Mouse (Mus musculus) thymus, adult 2 months (tissue): ENCODE measurements around the gene Bub1. TPM values are rescaled to one million over a fixed set of nuclear protein-coding genes. Genes with fewer than 3 reads are reported as not detected.
A peak's percentile ranks its signal among the peaks of the same experiment; 100 is the strongest.

ENCODE experiments used
- DNase-seq: peaks from one replicate; pipeline ENCODE4 v3.0.0; 2021
- H3K27ac ChIP-seq: fragments of 200-500 bp; 2 replicates; pipeline ENCODE4 v1.5.1; 2012; ENCODE audit warnings: low read length, control low read depth; ENCODE audit not compliant: control insufficient read depth, insufficient read depth
- H3K27me3 ChIP-seq: fragments of 200-500 bp; 2 replicates; pipeline ENCODE4 v1.6.1; 2012; ENCODE audit warnings: mild to moderate bottlenecking, low read length, moderate library complexity, mixed read lengths; ENCODE audit not compliant: control insufficient read depth, insufficient read depth
- H3K36me3 ChIP-seq: fragments of 200-500 bp; 2 replicates; pipeline ENCODE4 v1.6.1; 2012; ENCODE audit warnings: mild to moderate bottlenecking, low read length, moderate library complexity; ENCODE audit not compliant: control insufficient read depth, insufficient read depth
- H3K4me1 ChIP-seq: fragments of 200-500 bp; replicated peaks from 2 replicates; pipeline ENCODE4 v1.6.1; 2012; ENCODE audit warnings: low read length; ENCODE audit not compliant: control insufficient read depth, insufficient read depth
- H3K4me3 ChIP-seq: fragments of 200-500 bp; 2 replicates; pipeline ENCODE4 v1.5.1; 2012; ENCODE audit warnings: mild to moderate bottlenecking, low read length, control low read depth, moderate library complexity; ENCODE audit not compliant: control insufficient read depth, insufficient read depth
- CTCF ChIP-seq: fragments of 200-500 bp; IDR thresholded peaks from 2 replicates; pipeline ENCODE4 v1.5.1; 2012; ENCODE audit warnings: mild to moderate bottlenecking, control low read depth, low read length, moderate library complexity, borderline replicate concordance; ENCODE audit not compliant: control insufficient read depth, poor library complexity, insufficient read depth; ENCODE audit errors: extremely low read depth
- POLR2A ChIP-seq: fragments of 200-500 bp; IDR thresholded peaks from 2 replicates; pipeline ENCODE4 v1.6.1; 2012; ENCODE audit warnings: mild to moderate bottlenecking, low read length, control low read depth, moderate library complexity; ENCODE audit not compliant: control insufficient read depth, poor library complexity, insufficient read depth; ENCODE audit errors: extremely low read depth
- WGBS: fragments of 180-500 bp; shearing (Covaris S2); methylation state at CpG from one replicate; pipeline ENCODE4 v1.1.7; 2018; 5-methylcytosine and 5-hydroxymethylcytosine counted together
- polyA plus RNA-seq: library from polyadenylated mRNA; depleted of rRNA; stranded (reverse); fragments of >200 nt; gene quantifications from 2 replicates; pipeline ENCODE4 v1.2.3, GENCODE M21; 2012

The Bub1 gene
- polyA plus RNA-seq, 1 experiment, result 10.6 TPM

- TF ChIP-seq POLR2A (no peak), CTCF (no peak)
- no peaks in the 10 kb centered on the region for H3K36me3 ChIP-seq
- DNase-seq, result peak; percentile 19
- no peaks in the 10 kb centered on the region; the same call in 1 of the 2 replicates for H3K27me3 ChIP-seq
- 4% methylated on average over 2 of the region's 2 CpGs for WGBS
- peaks cover 4% of the 10 kb centered on the region for H3K4me1 ChIP-seq
- H3K4me3 ChIP-seq, result no peak overlapping the region
- no peak overlapping the region for H3K27ac ChIP-seq
These were observed 1.1 kb upstream of the Bub1 start for GRCm38 (mm10) chr2:127832833-127833190.

- H3K27ac ChIP-seq, result no peak overlapping the region
- H3K36me3 ChIP-seq, result no peaks in the 10 kb centered on the region
- no peak for DNase-seq
- no peak overlapping the region for H3K4me3 ChIP-seq
- H3K27me3 ChIP-seq, result no peaks in the 10 kb centered on the region; the same call in 1 of the 2 replicates
- 11% methylated on average over 11 of the region's 11 CpGs for WGBS
- H3K4me1 ChIP-seq, result peaks cover 4% of the 10 kb centered on the region
- TF ChIP-seq CTCF (no peak), POLR2A (no peak)
These were observed 603 bp upstream of the Bub1 start for GRCm38 (mm10) chr2:127832103-127832832.

GRCm38 (mm10) chr2:127791919-127792603, 39.6 kb downstream of the Bub1 start, which contains the start of gene Mtln:
Gene Mtln (minus strand): TSS chr2:127792488.
- H3K4me3 ChIP-seq, result peak within 1 kb of the TSS; percentile 89
- H3K27ac ChIP-seq, result no peak within 1 kb of the TSS
- peak; percentile 87 for DNase-seq
- H3K27me3 ChIP-seq, result no peaks in the 10 kb centered on the region
- TF ChIP-seq POLR2A (peak; percentile 52), CTCF (peak; percentile 50; the same call in 1 of the 2 replicates)
- H3K36me3 ChIP-seq, result no peaks in the 10 kb centered on the region
- peaks cover 6% of the 10 kb centered on the region for H3K4me1 ChIP-seq
- WGBS, result under 1% methylated on average over 37 of the region's 37 CpGs

GRCm38 (mm10) chr2:127789651-127790270, 41.9 kb downstream of the Bub1 start:
- H3K4me3 ChIP-seq, result no peak overlapping the region
- TF ChIP-seq CTCF, result no peak
- TF ChIP-seq POLR2A, result no peak

GRCm38 (mm10) chr2:127789138-127789537, 42.5 kb downstream of the Bub1 start:
- Histone ChIP-seq H3K4me1 (peaks cover 6% of the 10 kb centered on the region), H3K27ac (no peak overlapping the region), H3K4me3 (peak overlapping the region; percentile 50), H3K27me3 (no peaks in the 10 kb centered on the region), H3K36me3 (no peaks in the 10 kb centered on the region)
- peak; percentile 6 for DNase-seq
- TF ChIP-seq CTCF (no peak), POLR2A (no peak)
- WGBS, result 7% methylated on average over 11 of the region's 11 CpGs

More at GRCm38 (mm10) chr2:127789651-127790270, 41.9 kb downstream of the Bub1 start:
- Histone ChIP-seq H3K27me3 (no peaks in the 10 kb centered on the region), H3K27ac (no peak overlapping the region), H3K4me1 (peaks cover 6% of the 10 kb centered on the region), H3K36me3 (no peaks in the 10 kb centered on the region)
- DNase-seq, result no peak
- WGBS, result 57% methylated on average over 9 of the region's 9 CpGs

- Histone ChIP-seq H3K27me3 (no peaks in the 10 kb centered on the region), H3K27ac (no peak within 1 kb of the TSS), H3K4me1 (peaks cover 6% of the 10 kb centered on the region), H3K4me3 (peak within 1 kb of the TSS; percentile 50), H3K36me3 (no peaks in the 10 kb centered on the region)
- peak; percentile 87 for DNase-seq
- under 1% methylated on average over 40 of the region's 40 CpGs for WGBS
- TF ChIP-seq POLR2A, result 0 out of 2 replicates have a peak, but pooled peaks have one; percentile 30
- TF ChIP-seq CTCF, result no peak
These were observed 43.1 kb downstream of the Bub1 start, which contains the start of gene Nphp1 for GRCm38 (mm10) chr2:127788440-127789116. Gene Nphp1 (minus strand): TSS chr2:127788897.
